Mouse (Mus musculus): ENCODE measurements around the gene Plin3. TPM values are rescaled to one million over a fixed set of nuclear protein-coding genes. Genes with fewer than 3 reads are reported as not detected.
A peak's percentile ranks its signal among the peaks of the same experiment; 100 is the strongest.

Plin3 gene
- polyA plus RNA-seq, 1 experiment from 2014 or later, result 12.3 TPM

GRCm38 (mm10) chr17:56255429-56255828 lies 37.2 kb downstream of the Plin3 start:
- Histone ChIP-seq H3K9me3 (replicated peaks; ENCODE audit: control insufficient read depth, low read length, poor library complexity, severe bottlenecking) (no peaks in the 10 kb centered on the region), H3K4me1 (ENCODE audit: control insufficient read depth, insufficient read depth, low read length) (peaks cover 46% of the 10 kb centered on the region), H3K9ac (ENCODE audit: low read depth, low read length) (peak overlapping the region; percentile 32; the same call in 1 of the 2 replicates), H3K4me3 (ENCODE audit: low read depth, low read length) (peak overlapping the region; percentile 14), H3K27me3 (ENCODE audit: control insufficient read depth, insufficient read depth, low read depth, low read length) (no peaks in the 10 kb centered on the region), H3K36me3 (ENCODE audit: control insufficient read depth, insufficient read depth, low read length) (peaks cover 3% of the 10 kb centered on the region; the same call in 1 of the 2 replicates), H3K4me2 (ENCODE audit: low read length) (peak overlapping the region; percentile 48), H3K27ac (ENCODE audit: low read length) (peak overlapping the region; percentile 93)
- ATAC-seq, result peak; percentile 4
- WGBS, result 17% methylated on average over 9 of the region's 9 CpGs

GRCm38 (mm10) chr17:56254695-56255094 lies 38.0 kb downstream of the Plin3 start:
- H3K9me3 ChIP-seq (replicated peaks; ENCODE audit: control insufficient read depth, low read length, poor library complexity, severe bottlenecking), result no peaks in the 10 kb centered on the region
- H3K27me3 ChIP-seq (ENCODE audit: control insufficient read depth, insufficient read depth, low read depth, low read length), result no peaks in the 10 kb centered on the region
- ATAC-seq, result no peak
- 75% methylated on average over 4 of the region's 4 CpGs for WGBS
- peak overlapping the region; percentile 32; the same call in 1 of the 2 replicates for H3K9ac ChIP-seq (ENCODE audit: low read depth, low read length)
- no peaks in the 10 kb centered on the region for H3K36me3 ChIP-seq (ENCODE audit: control insufficient read depth, insufficient read depth, low read length)
- H3K27ac ChIP-seq (ENCODE audit: low read length), result peak overlapping the region; percentile 93
- H3K4me2 ChIP-seq (ENCODE audit: low read length), result no peak overlapping the region
- no peak overlapping the region for H3K4me3 ChIP-seq (ENCODE audit: low read depth, low read length)
- peaks cover 40% of the 10 kb centered on the region for H3K4me1 ChIP-seq (ENCODE audit: control insufficient read depth, insufficient read depth, low read length)

DNA sequence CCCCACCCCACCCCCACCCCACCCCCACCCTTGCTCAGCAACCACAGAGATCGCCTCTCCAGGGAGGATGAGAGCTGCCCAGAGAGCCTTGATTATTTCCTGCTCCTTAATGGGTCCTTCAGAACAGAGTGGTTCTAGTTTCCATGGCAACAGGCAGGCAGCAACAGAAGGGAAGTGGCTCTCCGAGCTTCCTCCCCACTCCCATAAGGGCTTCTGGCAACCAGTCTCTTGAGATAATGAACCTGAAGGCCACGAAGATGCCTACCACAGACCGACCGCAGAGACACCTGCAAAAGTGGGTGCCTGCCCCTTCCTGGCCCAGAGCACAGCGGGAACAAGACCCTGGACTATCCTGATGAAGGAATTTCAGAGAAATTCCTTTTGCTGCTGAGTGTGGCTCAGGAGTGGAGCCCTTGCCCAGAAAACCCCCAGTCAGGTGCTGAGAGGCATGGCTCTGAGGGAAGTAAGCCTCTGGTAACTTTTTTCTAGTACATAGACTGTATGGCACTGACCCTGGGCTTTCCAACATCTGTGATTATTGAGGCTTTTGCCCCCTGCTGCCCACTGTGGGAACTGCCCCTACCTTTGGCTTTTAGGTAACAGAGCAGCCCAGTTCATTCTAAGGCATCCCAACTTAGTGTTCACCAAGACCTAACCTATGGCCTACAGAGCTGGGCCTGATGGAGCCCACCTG lies 41.4 kb downstream of the Plin3 start:
- H3K36me3 ChIP-seq (ENCODE audit: control insufficient read depth, insufficient read depth, low read length), result no peaks in the 10 kb centered on the region
- peak overlapping the region; percentile 49 for H3K4me2 ChIP-seq (ENCODE audit: low read length)
- H3K4me3 ChIP-seq (ENCODE audit: low read depth, low read length), result no peak overlapping the region
- peak overlapping the region; percentile 38; the same call in 1 of the 2 replicates for H3K9ac ChIP-seq (ENCODE audit: low read depth, low read length)
- ATAC-seq, result peak; percentile 47
- peaks cover 17% of the 10 kb centered on the region for H3K4me1 ChIP-seq (ENCODE audit: control insufficient read depth, insufficient read depth, low read length)
- H3K27me3 ChIP-seq (ENCODE audit: control insufficient read depth, insufficient read depth, low read depth, low read length), result no peaks in the 10 kb centered on the region
- 19% methylated on average over 6 of the region's 6 CpGs for WGBS
- H3K9me3 ChIP-seq (replicated peaks; ENCODE audit: control insufficient read depth, low read length, poor library complexity, severe bottlenecking), result no peaks in the 10 kb centered on the region
- peak overlapping the region; percentile 88 for H3K27ac ChIP-seq (ENCODE audit: low read length)

DNA sequence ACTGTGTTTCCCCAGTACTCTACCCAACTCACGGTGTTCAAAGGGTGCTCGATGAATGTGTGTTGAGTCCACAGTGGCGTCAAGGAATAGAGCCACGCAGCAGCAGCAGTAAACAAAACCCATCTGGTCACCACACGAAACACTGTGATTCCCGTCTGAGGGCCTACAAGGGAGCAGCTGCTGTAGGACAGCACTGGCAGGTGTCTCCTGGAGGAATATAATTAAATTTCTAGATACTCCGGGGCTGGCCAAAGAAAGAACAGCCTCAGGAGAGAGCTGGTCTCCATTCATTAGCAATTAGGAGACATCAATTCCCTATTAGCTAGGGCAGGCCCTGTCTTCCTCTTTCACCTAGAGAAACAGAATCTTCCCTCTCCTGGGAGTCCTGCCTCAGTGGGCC lies 47.1 kb downstream of the Plin3 start:
- H3K27ac ChIP-seq (ENCODE audit: low read length), result no peak overlapping the region
- 47% methylated on average over 7 of the region's 7 CpGs for WGBS
- no peak for ATAC-seq
- H3K36me3 ChIP-seq (ENCODE audit: control insufficient read depth, insufficient read depth, low read length), result no peaks in the 10 kb centered on the region
- H3K4me1 ChIP-seq (ENCODE audit: control insufficient read depth, insufficient read depth, low read length), result peaks cover 8% of the 10 kb centered on the region
- H3K4me3 ChIP-seq (ENCODE audit: low read depth, low read length), result no peak overlapping the region
- H3K27me3 ChIP-seq (ENCODE audit: control insufficient read depth, insufficient read depth, low read depth, low read length), result no peaks in the 10 kb centered on the region; the same call in 1 of the 2 replicates
- H3K9ac ChIP-seq (ENCODE audit: low read depth, low read length), result no peak overlapping the region
- no peak overlapping the region for H3K4me2 ChIP-seq (ENCODE audit: low read length)
- H3K9me3 ChIP-seq (replicated peaks; ENCODE audit: control insufficient read depth, low read length, poor library complexity, severe bottlenecking), result no peaks in the 10 kb centered on the region

DNA sequence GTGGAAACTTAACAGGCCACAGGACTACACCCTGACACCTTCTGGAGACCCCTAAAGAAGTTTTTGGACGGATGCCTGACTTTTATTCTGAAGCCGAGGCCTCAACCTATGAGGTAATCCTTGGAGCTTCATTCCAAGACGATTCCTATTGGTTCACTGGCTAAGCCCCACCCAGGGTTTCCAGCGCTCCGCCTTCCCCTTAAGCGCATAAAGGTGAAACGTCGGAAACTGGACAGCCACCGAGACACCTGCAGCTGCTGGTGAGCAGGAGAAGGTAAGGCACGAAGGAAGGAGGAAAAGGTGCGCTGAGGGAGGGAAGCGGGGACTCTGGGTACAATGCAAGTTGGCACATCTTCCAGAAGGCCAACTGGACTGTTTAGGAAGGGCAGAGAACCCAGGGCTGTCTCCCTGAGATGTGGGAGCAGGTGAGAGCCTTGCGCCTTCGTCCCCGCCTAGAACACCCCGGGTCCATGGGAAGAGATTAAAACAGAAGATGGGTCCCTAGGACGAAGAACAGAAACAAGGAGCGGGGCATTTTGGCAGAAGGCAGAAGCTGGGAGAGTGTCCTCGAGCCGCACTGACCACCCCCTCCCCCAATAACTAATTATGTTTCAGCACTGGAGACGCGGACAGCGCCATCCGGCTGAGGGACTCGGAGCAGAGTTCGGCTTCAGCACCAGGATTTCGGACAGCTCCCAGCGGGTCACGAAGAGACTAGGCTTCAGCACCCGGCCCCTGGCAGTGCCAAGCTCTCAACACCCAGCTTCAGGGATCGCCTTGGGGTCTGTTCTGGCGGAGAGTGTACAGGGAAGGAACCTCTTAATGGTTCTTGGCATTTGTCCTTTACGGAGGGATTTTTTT lies 50.9 kb downstream of the Plin3 start:
- peak overlapping the region; percentile 62 for H3K4me3 ChIP-seq (ENCODE audit: low read depth, low read length)
- under 1% methylated on average over 33 of the region's 33 CpGs for WGBS
- H3K4me2 ChIP-seq (ENCODE audit: low read length), result peak overlapping the region; percentile 69
- no peaks in the 10 kb centered on the region for H3K9me3 ChIP-seq (replicated peaks; ENCODE audit: control insufficient read depth, low read length, poor library complexity, severe bottlenecking)
- peaks cover 5% of the 10 kb centered on the region for H3K4me1 ChIP-seq (ENCODE audit: control insufficient read depth, insufficient read depth, low read length)
- H3K9ac ChIP-seq (ENCODE audit: low read depth, low read length), result peak overlapping the region; percentile 77
- peaks cover 5% of the 10 kb centered on the region for H3K27me3 ChIP-seq (ENCODE audit: control insufficient read depth, insufficient read depth, low read depth, low read length)
- H3K27ac ChIP-seq (ENCODE audit: low read length), result peak overlapping the region; percentile 58
- peak; percentile 94 for ATAC-seq
- no peaks in the 10 kb centered on the region for H3K36me3 ChIP-seq (ENCODE audit: control insufficient read depth, insufficient read depth, low read length)

- peak; percentile 95 for ATAC-seq
- 0 out of 2 replicates have a peak overlapping the region, but pooled peaks have one; percentile 26 for H3K9ac ChIP-seq (ENCODE audit: low read depth, low read length)
Measured at GRCm38 (mm10) chr17:56233818-56234469, 58.7 kb downstream of the Plin3 start.

DNA sequence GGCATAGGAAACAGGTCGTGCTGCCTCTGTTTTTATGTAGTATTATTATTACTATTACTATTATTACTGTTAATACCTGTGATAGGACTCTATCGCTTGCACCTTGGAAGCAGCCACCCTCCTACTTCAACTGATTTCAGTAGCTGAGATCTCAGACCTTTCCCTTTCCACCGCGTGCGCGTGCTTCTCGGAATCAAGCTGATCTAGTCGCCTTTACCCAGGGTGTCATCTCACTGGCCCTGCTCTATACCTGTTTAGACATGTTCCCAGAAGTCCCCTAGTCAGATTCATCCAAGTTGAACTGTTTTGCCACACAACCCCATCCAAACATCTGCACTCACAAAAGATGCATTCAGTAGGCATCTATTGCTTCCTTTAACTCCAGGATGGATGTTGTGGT lies 59.3 kb downstream of the Plin3 start:
- Histone ChIP-seq H3K9ac (ENCODE audit: low read depth, low read length) (0 out of 2 replicates have a peak overlapping the region, but pooled peaks have one; percentile 26), H3K27me3 (ENCODE audit: control insufficient read depth, insufficient read depth, low read depth, low read length) (peaks cover 3% of the 10 kb centered on the region; the same call in 1 of the 2 replicates), H3K36me3 (ENCODE audit: control insufficient read depth, insufficient read depth, low read length) (no peaks in the 10 kb centered on the region), H3K4me3 (ENCODE audit: low read depth, low read length) (peak overlapping the region; percentile 18), H3K4me2 (ENCODE audit: low read length) (peak overlapping the region; percentile 57), H3K4me1 (ENCODE audit: control insufficient read depth, insufficient read depth, low read length) (peaks cover 13% of the 10 kb centered on the region), H3K27ac (ENCODE audit: low read length) (peak overlapping the region; percentile 66), H3K9me3 (replicated peaks; ENCODE audit: control insufficient read depth, low read length, poor library complexity, severe bottlenecking) (no peaks in the 10 kb centered on the region)
- peak; percentile 40 for ATAC-seq
- WGBS, result 44% methylated on average over 8 of the region's 8 CpGs

More at GRCm38 (mm10) chr17:56233818-56234469, 58.7 kb downstream of the Plin3 start:
- peaks cover 1% of the 10 kb centered on the region; the same call in 1 of the 2 replicates for H3K27me3 ChIP-seq (ENCODE audit: control insufficient read depth, insufficient read depth, low read depth, low read length)
- peak overlapping the region; percentile 18 for H3K4me3 ChIP-seq (ENCODE audit: low read depth, low read length)
- H3K4me2 ChIP-seq (ENCODE audit: low read length), result peak overlapping the region; percentile 57
- H3K36me3 ChIP-seq (ENCODE audit: control insufficient read depth, insufficient read depth, low read length), result no peaks in the 10 kb centered on the region
- WGBS, result 3% methylated on average over 14 of the region's 14 CpGs
- H3K4me1 ChIP-seq (ENCODE audit: control insufficient read depth, insufficient read depth, low read length), result peaks cover 13% of the 10 kb centered on the region
- no peaks in the 10 kb centered on the region for H3K9me3 ChIP-seq (replicated peaks; ENCODE audit: control insufficient read depth, low read length, poor library complexity, severe bottlenecking)
- peak overlapping the region; percentile 70 for H3K27ac ChIP-seq (ENCODE audit: low read length)

DNA sequence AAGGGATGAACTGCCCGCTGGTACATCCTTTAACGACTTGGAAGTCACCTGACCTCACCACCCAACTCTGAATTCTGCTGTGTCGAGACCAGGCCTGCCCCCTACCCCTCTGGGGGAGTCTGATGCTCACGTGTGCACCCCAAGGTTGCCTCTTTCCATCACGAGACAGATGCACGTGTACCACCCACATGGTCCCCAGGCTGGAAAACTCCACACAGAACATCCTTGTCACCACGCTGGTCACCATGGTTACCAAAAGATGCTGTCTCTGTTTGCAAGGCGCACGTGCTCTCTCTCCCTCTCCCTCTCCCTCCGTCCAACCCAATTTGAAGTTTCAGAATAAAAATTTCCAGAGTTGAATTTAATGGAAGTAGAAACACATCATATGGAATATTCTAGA lies 62.7 kb downstream of the Plin3 start:
- ATAC-seq, result no peak

More for the DNA sequence above, 62.7 kb downstream of the Plin3 start:
- H3K9ac ChIP-seq (ENCODE audit: low read depth, low read length), result no peak overlapping the region
- H3K4me2 ChIP-seq (ENCODE audit: low read length), result no peak overlapping the region
- WGBS, result 53% methylated on average over 10 of the region's 10 CpGs
- no peak overlapping the region for H3K27ac ChIP-seq (ENCODE audit: low read length)
- H3K27me3 ChIP-seq (ENCODE audit: control insufficient read depth, insufficient read depth, low read depth, low read length), result peaks cover 3% of the 10 kb centered on the region; the same call in 1 of the 2 replicates
- H3K36me3 ChIP-seq (ENCODE audit: control insufficient read depth, insufficient read depth, low read length), result no peaks in the 10 kb centered on the region
- H3K9me3 ChIP-seq (replicated peaks; ENCODE audit: control insufficient read depth, low read length, poor library complexity, severe bottlenecking), result no peaks in the 10 kb centered on the region
- H3K4me1 ChIP-seq (ENCODE audit: control insufficient read depth, insufficient read depth, low read length), result peaks cover 13% of the 10 kb centered on the region
- no peak overlapping the region for H3K4me3 ChIP-seq (ENCODE audit: low read depth, low read length)

All from midbrain, embryonic 16.5 days (tissue).